Mouse (Mus musculus) heart, postnatal 25 days (tissue): ENCODE results near the gene Them4. TPM values are rescaled to one million over a fixed set of nuclear protein-coding genes. Genes with fewer than 3 reads are reported as not detected.

ENCODE experiments used
- DNase-seq: peaks from one replicate; pipeline ENCODE4 v3.0.0; 2022; ENCODE audit warnings: low spot score
- intact Hi-C: fragments of 180-260 bp; cut with DNase I; formaldehyde crosslinking; loops from one replicate; pipeline ENCODE4 v1.15.1; 2025
- total RNA-seq, 2 experiments: library from RNA; stranded (reverse); gene quantifications; 2 replicates each; pipeline ENCODE4 v1.2.3; 2021

Them4 gene
- total RNA-seq, 2 experiments from 2014 or later, result 17.5 TPM

- intact Hi-C loops, result no loop called here
Observed at GRCm38 (mm10) chr3:94364154-94364526, 54.3 kb downstream of the Them4 start.

DNA sequence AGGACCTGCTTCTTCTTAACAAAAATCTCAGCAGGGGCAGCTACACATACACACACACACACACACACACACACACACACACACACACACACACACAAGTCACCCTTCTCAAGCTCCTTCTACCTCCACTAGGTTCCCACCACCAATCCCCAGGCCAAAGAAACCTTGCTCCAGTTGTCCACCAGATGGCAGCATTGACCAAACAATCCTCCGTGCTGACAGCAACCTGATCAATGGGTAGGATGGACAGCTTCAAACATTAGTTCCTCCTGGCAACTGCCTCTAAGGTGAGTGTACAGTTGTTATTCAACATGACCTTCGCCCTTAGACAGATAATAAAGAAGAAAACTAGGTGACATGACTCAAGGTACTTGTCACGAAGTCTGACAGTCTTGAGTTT lies 56.9 kb downstream of the Them4 start:
- intact Hi-C loops, result loop anchor here (1.0 to 2.0 kb wide), 4 partner anchors 90 to 536 kb away; no protein-coding TSS in a partner anchor
- DNase-seq, result peak; percentile 21

More at GRCm38 (mm10) chr3:94364154-94364526, 54.3 kb downstream of the Them4 start:
- no peak for DNase-seq

DNA sequence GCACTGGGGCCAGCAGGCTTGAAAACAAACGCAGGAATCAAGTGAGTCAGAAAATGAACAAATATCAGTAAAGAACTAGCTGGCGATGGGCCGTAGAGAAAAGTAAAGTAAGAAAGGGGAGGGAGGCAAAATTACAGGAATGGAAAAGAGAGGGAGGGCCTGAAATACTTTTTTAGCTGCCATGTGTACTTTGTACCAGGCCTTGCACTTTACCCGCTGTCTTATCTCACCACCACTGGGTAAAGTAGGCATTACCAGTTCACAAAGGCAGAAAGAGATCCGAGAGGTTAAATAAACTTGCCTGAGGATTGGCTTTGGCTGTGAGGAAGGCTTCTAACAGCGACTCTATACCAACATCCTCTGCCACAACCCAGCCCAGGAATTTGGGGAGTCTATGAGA lies 57.6 kb downstream of the Them4 start:
- intact Hi-C loops, result loop anchor here (1.0 to 2.0 kb wide), 3 partner anchors 89 to 535 kb away; no protein-coding TSS in a partner anchor

GRCm38 (mm10) chr3:94368631-94369030 lies 58.7 kb downstream of the Them4 start:
- intact Hi-C loops, result no loop called here
- DNase-seq, result no peak

More for the DNA sequence above, 57.6 kb downstream of the Them4 start:
- DNase-seq, result no peak

- DNase-seq, result no peak
Observed at GRCm38 (mm10) chr3:94369709-94370108, 59.8 kb downstream of the Them4 start.

DNA sequence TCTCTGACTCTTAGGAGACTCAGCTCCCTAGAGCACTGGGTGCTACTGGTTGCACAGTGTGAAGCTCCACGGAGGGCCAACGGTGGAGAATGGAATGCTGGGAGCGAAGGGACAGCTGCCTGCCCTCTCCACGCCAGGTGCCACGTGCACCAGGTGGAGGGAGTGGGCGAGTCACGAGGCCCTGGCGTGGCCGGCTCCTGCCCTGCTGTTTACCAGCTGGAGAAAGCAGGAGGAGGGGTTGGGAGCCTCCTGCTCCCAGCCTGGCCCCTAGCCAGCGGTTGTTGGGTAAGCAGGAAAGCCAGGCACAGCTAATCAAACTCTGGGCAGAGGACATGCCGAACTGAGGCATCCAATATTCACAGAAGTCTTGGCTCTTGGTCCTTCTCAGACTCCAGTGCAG lies 61.7 kb downstream of the Them4 start:
- DNase-seq, result peak; percentile 63
- intact Hi-C loops, result no loop called here

More at GRCm38 (mm10) chr3:94369709-94370108, 59.8 kb downstream of the Them4 start:
- intact Hi-C loops, result no loop called here

DNA sequence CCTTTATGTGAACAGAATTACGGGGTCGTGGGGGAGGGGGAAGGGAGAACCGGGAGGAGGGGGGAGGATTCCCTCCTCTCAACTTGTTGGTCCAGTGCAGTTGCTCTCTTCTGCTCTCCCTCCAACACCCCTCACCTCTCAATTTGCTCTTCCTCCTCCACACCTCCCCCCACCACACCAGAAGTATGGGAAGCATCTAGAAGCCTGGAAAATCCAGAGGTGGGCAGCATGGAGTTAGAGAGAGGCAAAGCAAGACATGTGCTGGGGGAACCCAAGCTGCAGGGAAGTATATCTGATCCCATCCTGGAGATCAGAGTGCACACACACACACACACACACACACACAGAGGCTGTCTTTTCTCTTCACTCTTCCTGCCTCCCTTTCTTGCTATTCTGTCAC lies 62.1 kb downstream of the Them4 start:
- no peak for DNase-seq
- intact Hi-C loops, result no loop called here

DNA sequence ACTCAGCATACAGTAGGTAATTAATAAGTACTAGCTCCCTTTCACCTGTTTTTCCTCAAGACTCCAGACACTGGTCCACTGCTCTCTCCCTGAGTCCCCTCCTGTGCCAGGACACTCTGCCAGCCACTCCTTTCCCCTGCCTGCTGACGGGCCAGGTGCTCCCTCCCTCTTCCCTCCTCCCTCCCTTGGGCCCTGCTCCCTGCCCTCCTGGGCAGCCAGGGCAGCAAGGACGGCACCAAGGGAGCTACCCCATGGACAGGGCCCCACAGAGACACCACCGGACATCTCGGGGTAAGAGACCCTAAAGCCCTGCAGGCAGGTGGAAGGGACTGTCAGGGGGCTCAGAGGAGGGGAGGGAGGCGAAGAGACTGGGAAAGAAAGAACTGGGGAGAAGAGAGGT lies 62.8 kb downstream of the Them4 start, which contains the start of gene Rorc:
Gene Rorc, plus strand, starts transcription at position 154 of the 400 bp plus-strand sequence.
- intact Hi-C loops, result no loop called here
- peak; percentile 26 for DNase-seq

DNA sequence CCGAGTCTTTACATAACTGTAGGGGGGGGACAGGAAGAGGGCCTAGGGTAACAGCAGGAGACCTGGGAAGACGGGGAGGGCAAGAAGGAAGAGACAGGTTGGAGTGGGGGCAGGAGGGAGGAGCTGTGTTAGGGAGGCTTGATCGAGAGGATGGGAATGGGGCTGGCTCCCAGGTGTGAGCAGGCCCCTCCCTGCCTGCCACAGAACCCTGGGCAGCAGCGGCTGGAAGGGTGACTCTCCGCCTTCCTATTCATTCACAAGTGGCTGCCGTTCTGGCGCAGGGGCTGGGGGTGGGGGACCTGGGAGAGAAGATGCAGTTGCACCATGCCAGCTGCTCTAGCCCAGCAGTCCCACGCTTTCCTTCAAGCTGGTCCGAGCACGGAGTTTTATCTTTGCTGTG lies 63.2 kb downstream of the Them4 start:
- DNase-seq, result no peak
- intact Hi-C loops, result no loop called here

DNA sequence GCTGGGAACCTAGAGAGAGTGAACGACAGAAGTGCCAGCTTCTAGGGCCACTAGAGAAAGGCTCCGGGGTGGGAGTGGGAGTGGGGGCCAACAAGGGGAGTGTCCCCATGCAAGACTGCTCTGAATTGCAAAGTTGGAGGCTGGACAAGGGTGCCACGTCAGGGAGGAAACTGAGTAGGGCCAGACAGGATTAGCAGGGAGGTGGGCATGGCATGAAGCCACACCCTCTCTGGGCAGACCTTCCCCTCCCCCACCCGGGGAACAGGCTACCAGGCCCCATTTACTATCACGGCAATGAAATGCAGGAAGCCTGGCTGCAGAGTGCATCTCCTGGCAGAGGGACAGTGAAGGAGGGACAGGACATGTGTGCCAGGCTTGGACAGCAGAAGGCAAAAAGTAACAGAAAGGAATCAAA lies 63.7 kb downstream of the Them4 start:
- intact Hi-C loops, result no loop called here
- no peak for DNase-seq

GRCm38 (mm10) chr3:94374636-94375035 lies 64.7 kb downstream of the Them4 start:
- intact Hi-C loops, result no loop called here

DNA sequence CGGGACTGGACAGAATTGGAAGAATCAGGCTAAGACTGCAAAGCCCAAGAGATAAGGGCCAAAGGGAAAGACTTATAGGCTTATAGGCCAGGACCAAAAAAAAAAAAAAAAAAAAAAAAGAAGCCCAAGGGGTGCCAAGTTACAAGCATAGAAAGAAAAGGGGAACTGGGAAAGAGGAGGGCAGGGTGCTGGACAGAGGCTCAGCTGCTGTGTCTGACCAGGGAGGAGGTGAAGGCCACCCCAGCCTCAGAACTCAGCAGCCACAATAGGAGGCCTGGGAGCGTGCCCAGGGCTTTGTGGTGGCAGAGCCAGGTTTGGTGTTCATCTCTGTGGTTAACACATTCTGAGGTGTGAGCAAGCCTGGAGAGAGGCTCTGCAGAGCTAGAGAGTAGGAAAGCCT lies 65.3 kb downstream of the Them4 start:
- no peak for DNase-seq
- intact Hi-C loops, result no loop called here

More at GRCm38 (mm10) chr3:94374636-94375035, 64.7 kb downstream of the Them4 start:
- DNase-seq, result no peak

- intact Hi-C loops, result no loop called here
- DNase-seq, result no peak
Observed at GRCm38 (mm10) chr3:94375861-94376260, 66.0 kb downstream of the Them4 start.

DNA sequence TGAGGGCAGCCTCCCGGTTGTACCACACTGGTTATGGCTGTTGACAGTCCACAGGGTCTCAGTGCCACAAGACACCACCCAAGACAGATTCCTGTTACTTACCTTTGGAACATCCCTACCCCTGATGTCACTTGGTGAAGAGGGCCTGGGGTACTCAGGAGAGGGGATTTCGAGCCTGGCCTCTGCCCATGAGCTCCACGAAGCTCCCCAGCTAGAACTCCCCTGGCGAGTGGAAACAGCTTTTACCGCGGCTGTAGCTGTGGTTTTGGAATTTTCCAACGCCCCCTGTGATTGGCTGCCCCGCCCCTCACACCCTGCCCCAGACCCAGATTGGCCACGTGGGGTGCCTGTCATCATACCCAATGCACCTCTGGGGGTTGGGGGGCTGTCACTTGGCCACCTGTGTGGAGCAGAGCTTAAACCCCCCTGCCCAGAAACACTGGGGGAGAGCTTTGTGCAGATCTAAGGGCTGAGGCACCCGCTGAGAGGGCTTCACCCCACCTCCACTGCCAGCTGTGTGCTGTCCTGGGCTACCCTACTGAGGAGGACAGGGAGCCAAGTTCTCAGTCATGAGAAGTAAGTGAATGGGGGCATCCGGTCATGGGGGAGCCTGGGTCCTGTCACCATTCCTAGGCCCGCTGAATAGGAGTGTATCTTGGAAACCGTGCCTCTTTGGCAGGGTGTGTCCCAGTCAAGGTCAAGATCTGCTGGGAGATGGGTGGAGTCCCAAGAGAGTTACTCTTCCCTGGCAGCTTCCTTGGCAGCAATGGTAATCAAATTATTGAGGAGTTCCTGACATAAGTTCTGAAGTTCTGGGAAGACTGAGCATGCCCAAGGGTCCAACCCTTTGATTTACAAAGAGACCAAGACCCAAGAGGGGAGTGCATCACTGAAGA lies 67.4 kb downstream of the Them4 start:
- intact Hi-C loops, result no loop called here
- no peak for DNase-seq

GRCm38 (mm10) chr3:94379831-94380510 lies 70.1 kb downstream of the Them4 start:
- DNase-seq, result no peak
- intact Hi-C loops, result no loop called here

Other genes with a start within 250 kb of the Them4 start
- not detected for gene Gm10697, start 237.4 kb upstream of the Them4 start, total RNA-seq
- not detected for gene Gm10696, start 131.9 kb upstream of the Them4 start, total RNA-seq
- not detected for gene Gm5286, start 113.4 kb upstream of the Them4 start, total RNA-seq
- not detected for gene Gm4778, start 46.1 kb upstream of the Them4 start, total RNA-seq
- not detected for gene Them5, start 32.0 kb downstream of the Them4 start, total RNA-seq
- gene C2cd4d, start 52.3 kb downstream of the Them4 start, total RNA-seq, result not detected
- gene Rorc, start 62.7 kb downstream of the Them4 start, total RNA-seq, result 10 to 100 TPM; 22.3 to 38.7 TPM
- gene Lingo4, start 88.4 kb downstream of the Them4 start, total RNA-seq, result under 1 TPM; 0.06 to 0.08 TPM
- gene Tdrkh, start 103.2 kb downstream of the Them4 start, total RNA-seq, result 1 to 10 TPM; 3.2 to 3.6 TPM
- gene Mrpl9, start 133.2 kb downstream of the Them4 start, total RNA-seq, result 10 to 100 TPM; 70.7 to 70.9 TPM
- gene Oaz3, start 133.8 kb downstream of the Them4 start, total RNA-seq, result not detected
- gene Celf3, start 168.2 kb downstream of the Them4 start, total RNA-seq, result not detected
- gene Riiad1, start 170.3 kb downstream of the Them4 start, total RNA-seq, result under 1 TPM in 1 of 2 experiments, not detected in 1; 0.75 TPM